Comparison of ENCODE assay signal across 22 mouse cellular contexts in the genomic region with DNA sequence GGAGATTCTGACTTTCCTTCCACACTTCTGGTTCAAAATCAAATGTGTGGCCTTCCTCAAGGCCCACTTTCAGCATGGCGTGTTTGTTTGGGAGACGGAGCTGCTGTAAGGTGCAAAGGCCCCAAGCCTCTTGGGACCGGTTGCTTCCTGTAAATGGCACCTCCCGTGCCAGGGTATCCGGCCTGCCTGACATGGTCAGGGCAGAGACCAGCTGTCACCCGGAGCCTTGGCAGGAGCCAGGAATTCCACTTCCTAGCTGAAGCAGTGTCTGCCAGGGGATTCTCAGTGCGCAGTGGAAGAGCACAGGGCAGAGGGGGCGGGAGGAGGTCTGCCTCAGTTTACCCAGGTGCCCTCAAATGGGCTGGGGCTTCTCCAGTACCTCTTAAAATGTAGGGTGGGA. TPM values are rescaled to one million over a fixed set of nuclear protein-coding genes. Genes with fewer than 3 reads are reported as not detected.
A peak's percentile ranks its signal among the peaks of the same experiment; 100 is the strongest.
DNase-seq lines count a peak whose midpoint lies in the region; ATAC-seq and TF ChIP-seq lines count a peak whose summit lies in the region.
"Had no signal": no experiment of that assay in that cellular context is flagged by ENCODE, and none has a peak within 500 bp of the region (broad histone marks: within the 10 kb centered on the region; RNA-seq: fewer than 3 reads in every experiment).

No protein-coding gene starts in this region.

- no peak for ATAC-seq in hindbrain, postnatal 0 days
- ATAC-seq in hindbrain, embryonic 16.5 days = no peak
- ATAC-seq: forebrain, embryonic 13.5 days; liver, embryonic 12.5 days had no signal

- intact Hi-C loops in gastrocnemius, postnatal 14 days (cut with DNase I; ENCODE audit: low total_unique reads) = loop anchor here (5.0 to 10.0 kb wide), 3 partner anchors 57 to 255 kb away; partner anchors contain the start of genes Efcab9 and Stk10

- no peak overlapping the region for H3K4me2 ChIP-seq in hindbrain, postnatal 0 days (ENCODE audit: low read depth, low read length)
- no peak overlapping the region for H3K4me2 ChIP-seq in hindbrain, embryonic 16.5 days (ENCODE audit: low read length)
- H3K4me2 ChIP-seq: forebrain, embryonic 13.5 days; heart, embryonic 11.5 days; limb, embryonic 13.5 days; liver, embryonic 12.5 days; stomach, embryonic 15.5 days had no signal

- peak; percentile 45 for DNase-seq in hindbrain, postnatal 0 days (ENCODE audit: low spot score)
- DNase-seq in cerebellum, adult 2 months = peak; percentile 82 to 92
- DNase-seq in cerebellum, postnatal 25 days = peak; percentile 84 to 87
- DNase-seq in gastrocnemius, postnatal 14 days = peak; percentile 76
- no peak for DNase-seq in retina, postnatal 1 day
- no peak for DNase-seq in heart, adult 8-10 months (ENCODE audit: low spot score)
- DNase-seq in heart, postnatal 4 days = no peak
- DNase-seq: adrenal gland, postnatal 10 days; kidney, adult 18-20 months; lung, adult 2 months; lung, postnatal 14 days; midbrain, embryonic 14.5 days; right cerebral cortex, postnatal 4 days; thymus, postnatal 4 days had no signal

- 0 out of 2 replicates have a peak, but pooled peaks cover 2% of the 10 kb centered on the region for H3K9me3 ChIP-seq in hindbrain, postnatal 0 days (ENCODE audit: low read length)
- H3K9me3 ChIP-seq in hindbrain, embryonic 16.5 days (ENCODE audit: control insufficient read depth, low read length) = no peaks in the 10 kb centered on the region
- H3K9me3 ChIP-seq: forebrain, embryonic 13.5 days; limb, embryonic 13.5 days; stomach, embryonic 15.5 days had no signal

- TF ChIP-seq POLR2A in cerebellum, adult 2 months (IDR thresholded peaks at IDR 0.05; ENCODE audit: borderline replicate concordance, insufficient read depth, low read length) = no peak

- H3K9ac ChIP-seq in hindbrain, postnatal 0 days (replicated peaks; ENCODE audit: low read length) = no peak overlapping the region
- no peak overlapping the region for H3K9ac ChIP-seq in hindbrain, embryonic 16.5 days (ENCODE audit: low read depth, low read length)
- H3K9ac ChIP-seq: forebrain, embryonic 13.5 days; limb, embryonic 13.5 days; liver, embryonic 12.5 days; stomach, embryonic 15.5 days had no signal

- no peak for TF ChIP-seq CTCF in hindbrain, postnatal 0 days (IDR thresholded peaks at IDR 0.05; ENCODE audit: low read depth)
- no peak for TF ChIP-seq CTCF in cerebellum, adult 2 months (IDR thresholded peaks at IDR 0.05; ENCODE audit: borderline replicate concordance, insufficient read depth, low read depth, low read length)

- WGBS in hindbrain, postnatal 0 days = 68% methylated on average over 8 of the region's 8 CpGs
- WGBS in hindbrain, embryonic 16.5 days = 82% methylated on average over 8 of the region's 8 CpGs
- WGBS in cerebellum, adult 2 months = 15% methylated on average over 8 of the region's 8 CpGs

- H3K4me3 ChIP-seq in hindbrain, postnatal 0 days (ENCODE audit: low read length) = no peak overlapping the region
- no peak overlapping the region for H3K4me3 ChIP-seq in hindbrain, embryonic 16.5 days (ENCODE audit: low read length)
- H3K4me3 ChIP-seq in cerebellum, adult 2 months (replicated peaks; ENCODE audit: insufficient read depth, low read depth, low read length) = no peak overlapping the region
- H3K4me3 ChIP-seq: forebrain, embryonic 13.5 days; limb, embryonic 13.5 days; liver, embryonic 12.5 days; stomach, embryonic 15.5 days had no signal

- H3K27me3 ChIP-seq in hindbrain, postnatal 0 days (ENCODE audit: insufficient read depth, low read length) = no peaks in the 10 kb centered on the region
- no peaks in the 10 kb centered on the region for H3K27me3 ChIP-seq in hindbrain, embryonic 16.5 days (replicated peaks; ENCODE audit: control insufficient read depth, insufficient read depth, low read length)
- H3K27me3 ChIP-seq in cerebellum, adult 2 months (ENCODE audit: control insufficient read depth, insufficient read depth, low read length) = no peaks in the 10 kb centered on the region
- H3K27me3 ChIP-seq: forebrain, embryonic 13.5 days; limb, embryonic 13.5 days; liver, embryonic 12.5 days; stomach, embryonic 15.5 days had no signal

- no peak overlapping the region for H3K27ac ChIP-seq in hindbrain, postnatal 0 days
- H3K27ac ChIP-seq in hindbrain, embryonic 16.5 days (ENCODE audit: low read depth, low read length) = no peak overlapping the region
- H3K27ac ChIP-seq in cerebellum, adult 2 months (ENCODE audit: insufficient read depth, low read length) = peak overlapping the region; percentile 92
- H3K27ac ChIP-seq: forebrain, embryonic 13.5 days; kidney, postnatal 0 days; limb, embryonic 13.5 days; liver, embryonic 12.5 days; stomach, embryonic 15.5 days had no signal

- 0 out of 2 replicates have a peak, but pooled peaks cover 3% of the 10 kb centered on the region for H3K4me1 ChIP-seq in hindbrain, postnatal 0 days (ENCODE audit: insufficient read depth, low read length)
- peaks cover 8% of the 10 kb centered on the region; the same call in 1 of the 2 replicates for H3K4me1 ChIP-seq in hindbrain, embryonic 16.5 days (ENCODE audit: control insufficient read depth, insufficient read depth, low read depth, low read length)
- H3K4me1 ChIP-seq in cerebellum, adult 2 months (ENCODE audit: control insufficient read depth, insufficient read depth, low read length) = peaks cover 52% of the 10 kb centered on the region

- no peaks in the 10 kb centered on the region for H3K36me3 ChIP-seq in hindbrain, postnatal 0 days (ENCODE audit: insufficient read depth, low read length)
- H3K36me3 ChIP-seq in hindbrain, embryonic 16.5 days (ENCODE audit: control insufficient read depth, insufficient read depth, low read length) = no peaks in the 10 kb centered on the region
- H3K36me3 ChIP-seq: limb, embryonic 13.5 days; stomach, embryonic 15.5 days had no signal

RNA-seq across cellular contexts. Expression of gene Fbxw11, which starts 52.7 kb away (rescaled TPM):
- total RNA-seq in hindbrain, postnatal 0 days (2014; rRNA removed) = 149 and 343 TPM in 2 replicates
- 93.6 and 95.4 TPM in 2 replicates for polyA plus RNA-seq in hindbrain, postnatal 0 days (2015; fragmentation: Nextera tagmentation; extraction: Ambion mirVana)
- polyA plus RNA-seq in hindbrain, embryonic 16.5 days (2015; fragmentation: Nextera tagmentation; extraction: Ambion mirVana) = 106 and 121 TPM in 2 replicates
- 122 and 132 TPM in 2 replicates for polyA plus RNA-seq in cerebellum, adult 2 months (2012; rRNA removed)
- total RNA-seq in gastrocnemius, postnatal 14 days (2021) = 10 to 100 TPM; 53.3 to 53.6 TPM
- total RNA-seq in heart, adult 8-10 months (2022) = 10 to 100 TPM; 44.2 to 51.4 (median 46.2) TPM
- 10 to 100 TPM; 77.1 to 77.3 TPM for total RNA-seq in heart, postnatal 4 days (2021)

RNA-seq across cellular contexts. Expression of gene Stk10, which starts 56.7 kb away (rescaled TPM):
- 4.5 and 10.8 TPM in 2 replicates for total RNA-seq in hindbrain, postnatal 0 days (2014; rRNA removed)
- 1.1 and 1.2 TPM in 2 replicates for polyA plus RNA-seq in hindbrain, postnatal 0 days (2015; fragmentation: Nextera tagmentation; extraction: Ambion mirVana)
- 2.4 and 2.5 TPM in 2 replicates for polyA plus RNA-seq in hindbrain, embryonic 16.5 days (2015; fragmentation: Nextera tagmentation; extraction: Ambion mirVana)
- polyA plus RNA-seq in cerebellum, adult 2 months (2012; rRNA removed) = 19.6 and 21.6 TPM in 2 replicates
- 1 to 10 TPM; 4.9 to 6.9 TPM for total RNA-seq in gastrocnemius, postnatal 14 days (2021)
- total RNA-seq in heart, adult 8-10 months (2022) = 1 to 10 TPM; 6.6 to 9.2 (median 8.7) TPM
- 10 to 100 TPM; 11.8 to 12.7 TPM for total RNA-seq in heart, postnatal 4 days (2021)

RNA-seq across cellular contexts. Expression of gene Efcab9, which starts 57.9 kb away (rescaled TPM):
- total RNA-seq in hindbrain, postnatal 0 days (2014; rRNA removed) = not detected in 2 replicates
- polyA plus RNA-seq in hindbrain, postnatal 0 days (2015; fragmentation: Nextera tagmentation; extraction: Ambion mirVana) = 0.38 TPM in 1 of 2 replicates, not detected in the other
- polyA plus RNA-seq in hindbrain, embryonic 16.5 days (2015; fragmentation: Nextera tagmentation; extraction: Ambion mirVana) = 0.54 TPM in 1 of 2 replicates, not detected in the other
- 0.97 and 1.4 TPM in 2 replicates for polyA plus RNA-seq in cerebellum, adult 2 months (2012; rRNA removed)
- total RNA-seq in gastrocnemius, postnatal 14 days (2021) = under 1 TPM; 0.47 to 0.70 TPM
- not detected for total RNA-seq in heart, adult 8-10 months (2022)
- total RNA-seq in heart, postnatal 4 days (2021) = under 1 TPM in 1 of 2 experiments, not detected in 1; 0.47 TPM
- polyA plus RNA-seq: brain, embryonic 14.5 days; lung, adult 2 months; midbrain, embryonic 14.5 days had no signal

Comparison
In these comparisons a context has a peak if more than half of its experiments do, and no peak if none do; other contexts are left out.
1. DNase-seq: peak in hindbrain, postnatal 0 days (single experiment), cerebellum, adult 2 months (2 of 2), cerebellum, postnatal 25 days (2 of 2) and gastrocnemius, postnatal 14 days (single experiment); none in retina, postnatal 1 day (single experiment), heart, adult 8-10 months (single experiment) and heart, postnatal 4 days (single experiment).